Mouse (Mus musculus) heart, embryonic 10.5 days (tissue): Measurements from ENCODE around the gene Lipt1. TPM values are rescaled to one million over a fixed set of nuclear protein-coding genes. Genes with fewer than 3 reads are reported as not detected.
A peak's percentile ranks its signal among the peaks of the same experiment; 100 is the strongest.

Experiments used
- DNase-seq: peaks from one replicate; pipeline ENCODE4 v3.0.0-alpha.2; 2017; ENCODE audit warnings: low spot score
- H3K27ac ChIP-seq: fragments of 300-500 bp; sonication (generic); 2 replicates; pipeline ENCODE4 v1.5.1; 2016; ENCODE audit warnings: mild to moderate bottlenecking
- H3K27me3 ChIP-seq: fragments of 300-500 bp; sonication (generic); 2 replicates; pipeline ENCODE4 v1.6.1; 2016; ENCODE audit warnings: mild to moderate bottlenecking; ENCODE audit not compliant: poor library complexity, insufficient read depth, severe bottlenecking
- H3K36me3 ChIP-seq: fragments of 300-500 bp; sonication (generic); 2 replicates; pipeline ENCODE4 v1.6.1; 2016; ENCODE audit warnings: mild to moderate bottlenecking, moderate library complexity
- H3K4me1 ChIP-seq: fragments of 300-500 bp; sonication (generic); 2 replicates; pipeline ENCODE4 v1.6.1; 2016; ENCODE audit warnings: mild to moderate bottlenecking
- H3K4me3 ChIP-seq: fragments of 300-500 bp; sonication (generic); 2 replicates; pipeline ENCODE4 v1.5.1; 2016; ENCODE audit warnings: mild to moderate bottlenecking, moderate library complexity
- H3K9me3 ChIP-seq: fragments of 300-500 bp; sonication (generic); 2 replicates; pipeline ENCODE4 v1.6.1; 2016; ENCODE audit warnings: mild to moderate bottlenecking, moderate library complexity
- WGBS: fragments of 180-500 bp; shearing (Covaris S2); methylation state at CpG from one replicate; pipeline ENCODE4 v1.1.7; 2016; 5-methylcytosine and 5-hydroxymethylcytosine counted together
- polyA plus RNA-seq: library from polyadenylated mRNA; unstranded; fragments of >200 nt; fragmentation: Nextera tagmentation; extraction: Ambion mirVana; gene quantifications from 2 replicates; pipeline ENCODE4 v1.2.1, GENCODE M21; 2016

The Lipt1 gene
- polyA plus RNA-seq, 1 experiment from 2014 or later, result 8.7 TPM

- peaks cover 29% of the 10 kb centered on the region for H3K36me3 ChIP-seq
- H3K27me3 ChIP-seq, result 0 out of 2 replicates have a peak, but pooled peaks cover 6% of the 10 kb centered on the region
- H3K4me1 ChIP-seq, result peaks cover 3% of the 10 kb centered on the region; the same call in 1 of the 2 replicates
- WGBS, result 6% methylated on average over 33 of the region's 33 CpGs
- H3K27ac ChIP-seq, result peak overlapping the region; percentile 83
- peaks cover 5% of the 10 kb centered on the region; the same call in 1 of the 2 replicates for H3K9me3 ChIP-seq
- peak; percentile 91 for DNase-seq
- H3K4me3 ChIP-seq, result peak overlapping the region; percentile 69
Observed at GRCm38 (mm10) chr1:37872131-37873067, 861 bp downstream of the Lipt1 start.

- peaks cover 3% of the 10 kb centered on the region; the same call in 1 of the 2 replicates for H3K4me1 ChIP-seq
- no peak for DNase-seq
- 88% methylated on average over 4 of the region's 4 CpGs for WGBS
- 0 out of 2 replicates have a peak, but pooled peaks cover 6% of the 10 kb centered on the region for H3K27me3 ChIP-seq
- no peak overlapping the region for H3K27ac ChIP-seq
- peaks cover 37% of the 10 kb centered on the region for H3K36me3 ChIP-seq
- H3K9me3 ChIP-seq, result peaks cover 5% of the 10 kb centered on the region; the same call in 1 of the 2 replicates
- peak overlapping the region; percentile 69 for H3K4me3 ChIP-seq
Observed at GRCm38 (mm10) chr1:37873157-37873556, 1.6 kb downstream of the Lipt1 start.

GRCm38 (mm10) chr1:37877736-37878460 lies 6.4 kb downstream of the Lipt1 start:
- 92% methylated on average over 13 of the region's 13 CpGs for WGBS
- Histone ChIP-seq H3K27me3 (no peaks in the 10 kb centered on the region), H3K36me3 (peaks cover 63% of the 10 kb centered on the region)

GRCm38 (mm10) chr1:37883411-37883810 lies 11.9 kb downstream of the Lipt1 start:
- peak; percentile 9 for DNase-seq

More at GRCm38 (mm10) chr1:37877736-37878460, 6.4 kb downstream of the Lipt1 start:
- Histone ChIP-seq H3K4me3 (no peak overlapping the region), H3K4me1 (no peaks in the 10 kb centered on the region), H3K9me3 (peaks cover 5% of the 10 kb centered on the region; the same call in 1 of the 2 replicates), H3K27ac (no peak overlapping the region)
- no peak for DNase-seq

GRCm38 (mm10) chr1:37884451-37884850 lies 12.9 kb downstream of the Lipt1 start:
- Histone ChIP-seq H3K27ac (no peak overlapping the region), H3K36me3 (peaks cover 34% of the 10 kb centered on the region), H3K27me3 (no peaks in the 10 kb centered on the region), H3K9me3 (no peaks in the 10 kb centered on the region), H3K4me3 (no peak overlapping the region), H3K4me1 (peaks cover 5% of the 10 kb centered on the region; the same call in 1 of the 2 replicates)
- no peak for DNase-seq
- 74% methylated on average over 4 of the region's 4 CpGs for WGBS

More at GRCm38 (mm10) chr1:37883411-37883810, 11.9 kb downstream of the Lipt1 start:
- H3K9me3 ChIP-seq, result no peaks in the 10 kb centered on the region
- no peaks in the 10 kb centered on the region for H3K27me3 ChIP-seq
- H3K4me3 ChIP-seq, result no peak overlapping the region
- peaks cover 45% of the 10 kb centered on the region for H3K36me3 ChIP-seq
- H3K27ac ChIP-seq, result no peak overlapping the region
- no peaks in the 10 kb centered on the region for H3K4me1 ChIP-seq
- WGBS, result 83% methylated on average over 4 of the region's 4 CpGs

- 75% methylated on average over 7 of the region's 7 CpGs for WGBS
- DNase-seq, result no peak
- H3K36me3 ChIP-seq, result peaks cover 18% of the 10 kb centered on the region
- H3K9me3 ChIP-seq, result no peaks in the 10 kb centered on the region
- H3K27ac ChIP-seq, result no peak overlapping the region
- H3K4me3 ChIP-seq, result peak overlapping the region; percentile 82
- peaks cover 16% of the 10 kb centered on the region; the same call in 1 of the 2 replicates for H3K4me1 ChIP-seq
- H3K27me3 ChIP-seq, result no peaks in the 10 kb centered on the region
Observed at GRCm38 (mm10) chr1:37889206-37889605, 17.7 kb downstream of the Lipt1 start.

GRCm38 (mm10) chr1:37890025-37890652 lies 18.6 kb downstream of the Lipt1 start, which contains the start of the genes Mitd1 and Mrpl30:
TSS of gene Mitd1 (minus strand) at chr1:37890411.
TSS of gene Mrpl30 (plus strand) at chr1:37890477.
- Histone ChIP-seq H3K4me1 (peaks cover 16% of the 10 kb centered on the region; the same call in 1 of the 2 replicates), H3K27me3 (no peaks in the 10 kb centered on the region), H3K36me3 (peaks cover 19% of the 10 kb centered on the region), H3K4me3 (peak within 1 kb of the TSS; percentile 82), H3K9me3 (no peaks in the 10 kb centered on the region), H3K27ac (peak within 1 kb of the TSS; percentile 85)
- peak; percentile 95 for DNase-seq
- WGBS, result 0% methylated on average over 41 of the region's 41 CpGs

GRCm38 (mm10) chr1:37891400-37891799 lies 19.9 kb downstream of the Lipt1 start:
- Histone ChIP-seq H3K4me3 (peak overlapping the region; percentile 82), H3K9me3 (no peaks in the 10 kb centered on the region), H3K36me3 (peaks cover 32% of the 10 kb centered on the region), H3K27ac (no peak overlapping the region), H3K4me1 (peaks cover 16% of the 10 kb centered on the region; the same call in 1 of the 2 replicates), H3K27me3 (no peaks in the 10 kb centered on the region)
- DNase-seq, result no peak
- 77% methylated on average over 3 of the region's 3 CpGs for WGBS

GRCm38 (mm10) chr1:37894606-37895005 lies 23.1 kb downstream of the Lipt1 start:
- Histone ChIP-seq H3K4me1 (peaks cover 9% of the 10 kb centered on the region; the same call in 1 of the 2 replicates), H3K9me3 (no peaks in the 10 kb centered on the region), H3K4me3 (no peak overlapping the region), H3K27me3 (no peaks in the 10 kb centered on the region), H3K36me3 (peaks cover 59% of the 10 kb centered on the region), H3K27ac (no peak overlapping the region)
- no peak for DNase-seq

- peaks cover 47% of the 10 kb centered on the region for H3K36me3 ChIP-seq
- WGBS, result 78% methylated on average over 4 of the region's 4 CpGs
Observed at GRCm38 (mm10) chr1:37899816-37900215, 28.3 kb downstream of the Lipt1 start.

GRCm38 (mm10) chr1:37900288-37900687 lies 28.8 kb downstream of the Lipt1 start:
- DNase-seq, result no peak
- Histone ChIP-seq H3K4me3 (no peak overlapping the region), H3K27ac (no peak overlapping the region), H3K36me3 (peaks cover 42% of the 10 kb centered on the region), H3K27me3 (no peaks in the 10 kb centered on the region), H3K9me3 (no peaks in the 10 kb centered on the region), H3K4me1 (peaks cover 9% of the 10 kb centered on the region)
- WGBS, result 39% methylated on average over 6 of the region's 6 CpGs

More at GRCm38 (mm10) chr1:37899816-37900215, 28.3 kb downstream of the Lipt1 start:
- Histone ChIP-seq H3K4me1 (peaks cover 9% of the 10 kb centered on the region), H3K27me3 (no peaks in the 10 kb centered on the region), H3K27ac (no peak overlapping the region), H3K4me3 (no peak overlapping the region), H3K9me3 (no peaks in the 10 kb centered on the region)
- no peak for DNase-seq

- WGBS, result 36% methylated on average over 6 of the region's 6 CpGs
- Histone ChIP-seq H3K4me1 (peaks cover 9% of the 10 kb centered on the region), H3K27me3 (no peaks in the 10 kb centered on the region), H3K4me3 (no peak overlapping the region), H3K27ac (no peak overlapping the region), H3K9me3 (no peaks in the 10 kb centered on the region), H3K36me3 (peaks cover 17% of the 10 kb centered on the region)
- no peak for DNase-seq
Observed at GRCm38 (mm10) chr1:37903178-37903577, 31.6 kb downstream of the Lipt1 start.
